Mouse (Mus musculus): ENCODE measurements at regions not wholly inside any gene's neighbourhood (a gene's known extent, or its start where the extent isn't known, plus 50 kb on each side); places are given as distances from the start of the nearest gene placed in this dataset.

DNA sequence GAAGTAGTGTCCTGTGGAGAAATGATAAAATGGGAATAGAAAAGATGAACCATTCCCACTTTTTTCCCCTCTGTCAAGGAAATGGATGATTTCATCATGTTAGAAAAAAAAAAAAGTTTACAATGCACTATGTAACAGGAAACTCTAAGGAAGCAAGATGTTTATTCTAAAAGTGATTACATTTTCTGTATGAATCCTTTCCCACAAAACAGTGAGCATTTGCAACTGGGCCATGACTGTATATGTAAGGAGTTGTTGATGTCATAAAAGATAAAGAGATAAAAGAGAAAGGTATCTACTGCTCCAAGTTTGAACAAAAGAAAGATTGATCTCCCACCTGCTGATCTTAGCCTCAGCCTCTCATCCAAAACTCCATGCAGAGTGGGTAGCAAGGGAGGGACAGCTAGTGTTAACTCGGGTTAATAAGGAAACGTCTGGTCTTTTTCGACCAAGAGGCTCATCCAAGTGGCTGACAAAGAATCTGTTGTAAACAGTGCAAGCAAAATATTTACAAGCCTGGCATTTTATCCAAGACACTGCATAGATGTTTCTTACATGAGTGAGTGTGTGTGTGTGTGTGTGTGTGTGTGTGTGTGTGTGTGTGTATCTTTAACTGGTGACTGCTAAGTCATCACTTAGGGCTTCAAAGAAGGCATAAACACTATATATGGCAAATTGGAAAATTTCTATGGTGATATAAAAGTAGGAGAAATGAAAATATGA lies 213.3 kb downstream of the Gm9733 start:
- peak; percentile 70 for DNase-seq

GRCm38 (mm10) chr3:15126736-15127135 lies 205.4 kb downstream of the Gm9733 start:
- DNase-seq, result peak; percentile 24

DNA sequence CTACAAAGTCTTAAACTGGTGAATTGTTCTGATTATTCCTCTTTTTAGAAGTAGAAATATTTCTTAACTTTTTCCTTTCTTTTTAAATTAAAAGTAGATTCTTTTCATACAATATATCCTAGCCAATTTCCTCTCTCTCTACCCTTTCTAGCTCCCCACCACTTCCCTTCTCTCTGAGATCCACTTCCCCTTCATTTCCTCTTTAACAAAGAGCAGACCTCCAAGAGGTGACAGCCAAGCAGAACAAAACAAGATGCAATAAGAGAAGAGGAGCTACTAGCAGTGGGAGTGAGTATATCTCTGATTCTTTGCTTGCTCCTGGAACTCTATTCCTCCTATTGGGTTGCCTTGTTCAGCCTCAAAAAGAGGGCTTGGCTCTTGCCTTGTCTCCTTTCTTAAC lies 203.7 kb downstream of the Gm9733 start:
- DNase-seq, result no peak

DNA sequence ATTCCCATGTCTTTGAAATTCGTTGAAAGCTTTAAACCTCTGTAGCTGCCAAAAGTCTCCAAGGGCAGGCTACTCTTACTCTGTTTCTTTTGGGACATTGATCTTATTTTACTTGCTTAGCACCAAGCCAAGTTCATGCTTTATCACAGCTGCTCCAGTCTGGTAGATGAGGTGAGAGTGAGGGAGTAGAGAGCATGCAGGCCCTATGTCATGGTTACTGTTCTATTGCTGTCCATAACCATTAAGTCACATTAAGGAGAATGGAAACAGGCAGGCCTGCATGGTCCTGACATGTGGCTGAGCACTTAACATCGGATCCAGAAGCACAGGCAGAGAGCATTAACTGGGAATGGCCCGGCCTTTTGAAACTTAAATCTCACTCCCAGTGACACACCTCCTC lies 203.1 kb downstream of the Gm9733 start:
- no peak for DNase-seq

DNA sequence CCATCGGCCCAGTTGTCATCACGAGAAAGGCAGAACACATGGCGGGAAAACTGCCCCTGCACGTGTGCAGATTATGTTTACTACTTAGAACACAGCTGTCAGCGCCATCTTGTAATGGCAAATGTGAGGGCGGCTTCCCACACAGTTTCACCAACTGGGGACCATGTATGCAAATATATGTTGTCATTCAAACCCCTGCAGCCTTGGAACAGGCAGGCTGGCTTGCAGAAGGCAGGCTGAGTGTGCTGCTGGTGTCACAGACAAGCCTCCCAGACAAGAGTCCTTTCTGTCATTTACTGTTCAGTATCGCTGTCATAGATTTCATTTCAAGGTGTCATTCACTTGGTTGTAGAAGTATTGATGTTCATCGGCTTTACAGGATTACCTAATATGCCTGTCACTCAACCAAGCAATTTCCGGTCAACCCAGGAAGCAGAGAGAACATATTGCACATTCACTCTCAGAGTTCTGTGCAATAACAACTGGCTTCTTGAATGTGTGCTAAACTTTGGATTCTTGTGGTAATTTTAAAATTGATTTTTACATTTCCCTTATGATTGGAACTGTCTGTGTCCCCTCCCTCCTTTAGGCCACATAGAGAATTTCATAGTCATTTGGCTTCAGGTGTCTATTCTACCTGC lies 202.3 kb downstream of the Gm9733 start:
- no peak for DNase-seq

- DNase-seq, result peak; percentile 48
Observed at GRCm38 (mm10) chr3:15132136-15132535, 200.0 kb downstream of the Gm9733 start.

- no peak for DNase-seq
Observed at GRCm38 (mm10) chr3:15139550-15139949, 192.6 kb downstream of the Gm9733 start.

- DNase-seq, result peak; percentile 21
Observed at GRCm38 (mm10) chr3:15153710-15154109, 178.4 kb downstream of the Gm9733 start.

DNA sequence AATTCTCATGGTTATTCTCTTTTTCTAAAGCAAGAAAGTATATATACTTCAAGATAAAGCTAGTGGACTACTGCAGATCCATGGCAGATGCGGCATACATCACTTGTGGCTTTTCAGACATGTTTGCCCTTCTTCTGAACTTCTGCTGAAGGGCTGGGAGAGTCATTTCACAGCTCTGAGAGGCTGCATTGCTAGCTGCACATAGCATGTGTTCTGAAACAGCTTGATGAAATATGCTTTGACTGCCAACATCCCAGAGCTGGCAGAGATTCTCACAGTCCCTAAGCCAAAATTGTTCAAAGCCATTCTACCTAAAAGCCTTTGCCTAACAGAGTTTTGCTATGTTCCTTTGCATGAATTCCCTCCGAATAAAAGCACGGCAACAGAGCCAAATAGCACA lies 177.9 kb downstream of the Gm9733 start:
- peak; percentile 66 for DNase-seq

DNA sequence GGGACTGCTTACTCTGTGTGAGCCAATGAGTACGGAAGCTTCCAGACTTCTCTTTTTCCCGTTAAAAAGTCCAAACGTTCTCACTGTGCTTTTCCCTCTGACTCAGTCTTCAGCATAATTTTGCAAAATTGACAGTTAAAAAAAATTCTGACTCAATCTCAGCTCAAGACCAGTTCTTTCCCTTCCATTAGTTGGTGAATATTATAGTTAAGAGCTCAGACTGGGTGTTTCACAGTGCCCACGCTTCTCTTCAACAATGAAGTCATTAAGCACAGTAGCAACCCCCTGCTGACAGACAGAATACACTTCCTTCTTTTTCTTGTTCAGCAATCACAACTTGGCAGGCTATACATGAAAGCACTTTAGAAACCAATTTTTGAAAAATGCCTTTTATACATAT lies 175.4 kb downstream of the Gm9733 start:
- no peak for DNase-seq

- DNase-seq, result no peak
Observed at GRCm38 (mm10) chr3:15157842-15158241, 174.3 kb downstream of the Gm9733 start.

GRCm38 (mm10) chr3:15158926-15159325 lies 173.2 kb downstream of the Gm9733 start:
- no peak for DNase-seq

DNA sequence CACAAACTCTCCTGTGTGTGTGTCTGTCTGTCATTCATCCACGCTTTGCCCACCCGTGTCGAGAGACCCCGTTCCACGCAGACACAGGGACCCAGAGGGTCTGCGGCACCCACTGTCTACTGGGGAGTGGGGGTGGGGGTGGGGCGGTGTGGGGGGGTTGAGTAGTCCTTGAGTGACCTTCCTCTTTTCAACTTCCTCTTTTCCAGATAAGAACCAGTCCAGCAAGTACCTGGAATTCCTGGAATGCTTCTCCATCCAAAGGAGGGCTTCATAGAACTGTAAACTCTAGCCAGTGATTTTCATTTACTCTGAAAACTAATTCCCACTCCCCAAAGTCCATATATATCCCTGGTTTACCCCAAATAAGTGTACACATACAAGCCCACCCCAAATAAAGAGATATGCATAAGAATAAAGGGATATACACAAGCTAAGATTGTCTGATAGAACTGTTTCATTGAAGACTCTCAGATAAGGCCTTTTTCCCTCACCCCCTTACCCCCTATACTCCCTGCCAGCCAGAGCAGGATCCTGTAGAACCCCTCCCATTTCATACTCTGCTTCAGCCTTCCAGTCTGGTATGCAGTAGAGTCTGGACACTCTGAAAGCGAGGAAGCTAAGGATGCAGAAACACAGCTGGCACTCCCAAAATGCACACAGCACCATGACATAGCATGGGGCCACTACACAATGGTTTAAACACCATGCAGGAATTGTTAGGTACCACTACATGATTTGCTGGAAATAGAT lies 172.0 kb downstream of the Gm9733 start:
- DNase-seq, result peak; percentile 36

DNA sequence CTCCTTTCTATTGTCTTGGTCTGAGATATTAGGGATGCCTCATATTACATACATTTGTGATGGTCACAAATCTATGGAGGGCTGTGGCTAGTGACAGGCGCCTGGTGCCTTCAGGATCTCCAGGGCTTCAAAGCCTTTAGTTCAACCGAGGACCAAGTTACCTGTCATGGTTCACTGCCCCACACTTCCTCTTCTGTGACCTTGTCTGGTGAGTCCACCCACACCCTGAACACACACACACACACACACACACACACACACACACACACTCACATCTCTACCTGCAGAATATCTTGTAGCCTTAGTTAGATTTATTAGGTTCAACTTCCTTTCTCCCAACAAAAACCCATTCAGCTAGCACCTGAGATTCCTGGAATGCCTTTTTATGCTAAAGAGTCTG lies 156.3 kb downstream of the Gm9733 start:
- peak; percentile 6 for DNase-seq

- no peak for DNase-seq
Observed at GRCm38 (mm10) chr3:15179079-15179812, 152.9 kb downstream of the Gm9733 start.

GRCm38 (mm10) chr3:15181111-15181510 lies 151.0 kb downstream of the Gm9733 start:
- DNase-seq, result no peak

DNA sequence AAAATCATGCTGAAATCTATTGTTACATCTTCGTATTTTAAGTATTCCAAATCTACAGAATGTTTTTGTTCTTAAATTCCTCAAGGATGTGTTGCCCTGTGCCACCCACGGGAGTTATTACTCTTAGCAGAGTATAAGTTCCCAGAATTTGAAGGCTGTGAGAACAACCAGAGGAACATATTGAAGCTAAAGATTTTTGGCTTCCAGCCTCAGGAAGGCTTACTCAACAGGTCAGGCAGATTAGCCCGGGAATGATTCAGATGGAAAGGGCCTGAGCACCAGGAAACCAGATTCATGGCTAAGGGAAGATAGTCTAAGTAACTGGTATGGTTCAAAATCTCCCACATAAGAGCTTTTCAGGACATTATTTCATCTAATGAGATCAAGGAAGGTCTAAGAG lies 145.4 kb downstream of the Gm9733 start:
- peak; percentile 7 for DNase-seq

DNA sequence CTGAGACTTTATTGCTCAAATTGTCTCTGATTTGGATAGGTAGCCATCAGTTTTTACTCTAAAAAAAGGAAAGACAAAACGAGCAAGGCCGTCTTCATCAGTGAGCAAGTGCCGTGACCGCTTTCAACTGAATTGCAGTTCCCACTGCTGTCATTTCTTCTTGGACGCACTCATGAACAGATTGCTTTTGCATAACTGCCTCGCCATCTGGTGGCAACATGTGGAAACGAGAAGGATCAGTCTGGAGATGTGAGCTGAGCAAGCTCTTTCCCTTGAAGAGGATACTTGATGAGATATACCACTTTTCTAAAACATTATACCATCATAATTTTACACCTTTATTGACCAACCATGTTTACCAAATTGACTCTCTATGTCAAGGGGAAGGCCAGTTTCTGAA lies 137.7 kb downstream of the Gm9733 start:
- peak; percentile 93 for DNase-seq

DNA sequence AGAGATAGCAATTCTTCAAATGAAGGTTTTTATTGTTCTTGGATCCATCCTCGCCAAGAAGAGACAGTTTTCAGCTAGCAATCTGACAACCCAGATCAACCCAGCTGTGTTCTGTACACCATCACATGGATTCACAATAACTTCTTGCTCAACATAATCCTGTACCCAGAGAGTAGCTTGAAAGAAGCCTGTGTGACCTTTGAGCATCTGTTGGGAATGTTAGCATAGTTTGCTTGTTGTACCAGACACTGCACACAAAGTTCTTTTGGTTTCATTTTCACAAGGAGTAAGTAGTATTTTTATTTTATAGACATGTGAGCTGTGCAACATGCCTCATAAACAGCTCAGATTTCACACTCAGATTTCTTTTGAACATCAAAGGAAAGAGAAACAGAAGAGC lies 136.0 kb downstream of the Gm9733 start:
- peak; percentile 72 for DNase-seq

- DNase-seq, result no peak
Observed at GRCm38 (mm10) chr3:15198086-15198485, 134.0 kb downstream of the Gm9733 start.

- no peak for DNase-seq
Observed at GRCm38 (mm10) chr3:15200309-15200708, 131.8 kb downstream of the Gm9733 start.

GRCm38 (mm10) chr3:15200990-15201389 lies 131.1 kb downstream of the Gm9733 start:
- no peak for DNase-seq

GRCm38 (mm10) chr3:15202760-15203159 lies 129.3 kb downstream of the Gm9733 start:
- DNase-seq, result no peak
